Mouse (Mus musculus) liver, embryonic 14.5 days (tissue): ENCODE measurements around the gene Fcmr. TPM values are rescaled to one million over a fixed set of nuclear protein-coding genes. Genes with fewer than 3 reads are reported as not detected.

ENCODE experiments used
- ATAC-seq: fragments of 200-750 bp; cut with Nextera tagmentation; 2 replicates; pipeline ENCODE4 v1.8.0; 2017; ENCODE audit warnings: moderate number of reproducible peaks, mild to moderate bottlenecking, moderate library complexity; ENCODE audit not compliant: insufficient read depth
- DNase-seq, 3 experiments: peaks; one replicate each; pipeline ENCODE4 v3.0.0-alpha.2; 2012 to 2013; ENCODE audit warnings: low read depth in 3 of 3, low spot score in 3 of 3
- H3K27ac ChIP-seq: fragments of 300-500 bp; sonication (generic); 2 replicates; pipeline ENCODE4 v1.5.1; 2014; ENCODE audit warnings: moderate library complexity, mild to moderate bottlenecking, control low read depth, inconsistent platforms
- H3K27me3 ChIP-seq: fragments of 300-500 bp; sonication (generic); 2 replicates; pipeline ENCODE4 v1.6.1; 2014; ENCODE audit warnings: mild to moderate bottlenecking, low read length, moderate library complexity; ENCODE audit not compliant: control insufficient read depth, insufficient read depth
- H3K36me3 ChIP-seq: fragments of 300-500 bp; sonication (generic); replicated peaks from 2 replicates; pipeline ENCODE4 v1.6.1; 2014; ENCODE audit warnings: low read depth; ENCODE audit not compliant: control insufficient read depth, insufficient read depth
- H3K4me1 ChIP-seq, 2 experiments: fragments of 200-500 bp in 1 of 2; fragments of 300-500 bp in 1 of 2; sonication (generic) in 1 of 2; replicated peaks; 2 replicates each; pipeline ENCODE4 v1.6.1; 2012 to 2014; ENCODE audit warnings: antibody characterized with exemption in 1 of 2, inconsistent platforms in 1 of 2, low read length in 1 of 2; ENCODE audit not compliant: control insufficient read depth in 2 of 2, insufficient read depth in 2 of 2
- H3K4me2 ChIP-seq: fragments of 300-500 bp; sonication (generic); 2 replicates; pipeline ENCODE4 v1.6.1; 2014; ENCODE audit warnings: low read depth, mild to moderate bottlenecking, control low read depth, moderate library complexity
- H3K4me3 ChIP-seq, 2 experiments: fragments of 200-500 bp in 1 of 2; fragments of 300-500 bp in 1 of 2; sonication (generic) in 1 of 2; 2 replicates each; pipeline ENCODE4 v1.5.1; 2012 to 2014; ENCODE audit warnings: low read depth in 2 of 2, low read length in 2 of 2, mild to moderate bottlenecking in 2 of 2, control low read depth in 1 of 2, inconsistent platforms in 1 of 2, moderate library complexity in 1 of 2; ENCODE audit not compliant: insufficient read depth in 1 of 2
- H3K9ac ChIP-seq: fragments of 300-500 bp; sonication (generic); replicated peaks from 2 replicates; pipeline ENCODE4 v1.6.1; 2014; ENCODE audit warnings: mild to moderate bottlenecking, control low read depth, moderate library complexity
- H3K9me3 ChIP-seq: fragments of 300-500 bp; sonication (generic); 2 replicates; pipeline ENCODE4 v1.6.1; 2016; ENCODE audit warnings: low read length, mixed read lengths; ENCODE audit not compliant: control insufficient read depth
- CTCF ChIP-seq: IDR thresholded peaks from 2 replicates; pipeline ENCODE4 v1.5.1; 2016; ENCODE audit warnings: antibody characterized with exemption, low read depth, control low read depth
- EP300 ChIP-seq: IDR thresholded peaks from 2 replicates; pipeline ENCODE4 v1.6.1; 2016; ENCODE audit warnings: antibody characterized with exemption, low read depth
- WGBS: fragments of 180-500 bp; shearing (Covaris S2); extraction: QIAGEN DNeasy Blood & Tissue Kit; methylation state at CpG from one replicate; pipeline ENCODE4 v1.1.7; 2014; ENCODE audit not compliant: insufficient replicate concordance; 5-methylcytosine and 5-hydroxymethylcytosine counted together
- polyA plus RNA-seq, 2 experiments: library from polyadenylated mRNA; depleted of rRNA in 1 of 2; stranded (reverse) in 1 of 2; unstranded in 1 of 2; fragments of >200 nt; fragmentation: Nextera tagmentation in 1 of 2; extraction: Ambion mirVana in 1 of 2; gene quantifications; 2 replicates each; pipeline versions ENCODE4 v1.2.1 to v1.2.3; 2012 to 2014

Fcmr gene
- polyA plus RNA-seq, 2 experiments = not detected

GRCm38 (mm10) chr1:130875910-130876309 is 10.4 kb downstream of the Fcmr start:
- Histone ChIP-seq H3K27me3 (peaks cover 11% of the 10 kb centered on the region), H3K4me1 (no peaks in the 10 kb centered on the region), H3K4me3 (no peak overlapping the region), H3K4me2 (no peak overlapping the region), H3K27ac (no peak overlapping the region), H3K9ac (no peak overlapping the region), H3K36me3 (no peaks in the 10 kb centered on the region), H3K9me3 (no peaks in the 10 kb centered on the region)
- DNase-seq (no peak), ATAC-seq (no peak)
- WGBS = 51% methylated on average over 3 of the region's 3 CpGs
- TF ChIP-seq CTCF (no peak), EP300 (no peak)

- 15% methylated on average over 3 of the region's 3 CpGs for WGBS
- peak; percentile 19 to 39 (median 36) for DNase-seq
- ATAC-seq = no peak
Observed at GRCm38 (mm10) chr1:130876931-130877509, 11.6 kb downstream of the Fcmr start.

DNA sequence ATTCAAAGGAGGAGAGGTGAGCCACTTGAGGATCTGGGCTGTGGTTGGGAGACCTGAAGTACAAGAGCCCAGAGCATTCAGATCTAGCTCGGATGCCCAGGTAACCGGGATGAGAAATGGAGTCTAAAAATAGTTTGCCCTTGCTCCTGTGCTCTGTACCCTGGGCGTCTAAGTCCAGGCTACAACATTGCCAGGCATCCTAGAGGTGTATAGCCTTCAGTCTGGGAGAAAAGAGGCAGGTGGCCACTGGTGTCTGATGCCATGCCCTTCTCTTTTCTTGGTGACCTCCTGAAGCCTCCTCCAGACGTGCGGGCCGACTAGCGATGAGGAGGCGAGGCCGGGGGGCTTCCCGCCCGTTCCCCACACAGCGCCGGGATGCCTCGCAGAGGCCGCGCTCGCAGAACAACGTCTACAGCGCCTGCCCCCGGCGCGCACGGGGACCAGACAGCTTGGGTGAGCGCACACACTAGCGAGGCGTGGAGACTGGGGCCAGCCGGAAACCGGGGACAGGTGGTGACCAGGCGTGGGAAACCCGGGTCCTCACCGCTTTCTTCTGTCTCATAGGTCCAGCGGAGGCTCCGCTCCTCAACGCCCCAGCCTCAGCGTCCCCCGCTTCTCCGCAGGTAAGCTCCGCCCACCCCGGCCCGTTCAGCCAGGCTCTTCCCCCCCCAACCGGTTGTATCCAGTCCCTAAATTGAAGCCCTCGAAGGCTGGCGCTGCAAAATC is 12.6 kb downstream of the Fcmr start:
- Histone ChIP-seq H3K9me3 (no peaks in the 10 kb centered on the region), H3K4me1 (no peaks in the 10 kb centered on the region), H3K27me3 (peaks cover 11% of the 10 kb centered on the region), H3K4me2 (peak overlapping the region; percentile 45), H3K9ac (no peak overlapping the region), H3K36me3 (no peaks in the 10 kb centered on the region), H3K4me3 (peak overlapping the region in 1 of 2 experiments; percentile 17; a peak in 1 of 4 replicates), H3K27ac (no peak overlapping the region)
- DNase-seq = no peak
- 3% methylated on average over 43 of the region's 43 CpGs for WGBS
- no peak for ATAC-seq
- no peak for TF ChIP-seq EP300
- TF ChIP-seq CTCF = no peak

More at GRCm38 (mm10) chr1:130876931-130877509, 11.6 kb downstream of the Fcmr start:
- no peak for TF ChIP-seq EP300
- TF ChIP-seq CTCF = peak; percentile 63
- H3K4me3 ChIP-seq = no peak overlapping the region
- no peaks in the 10 kb centered on the region for H3K4me1 ChIP-seq
- H3K36me3 ChIP-seq = no peaks in the 10 kb centered on the region
- H3K27ac ChIP-seq = no peak overlapping the region
- H3K27me3 ChIP-seq = peaks cover 11% of the 10 kb centered on the region
- H3K9ac ChIP-seq = no peak overlapping the region
- no peak overlapping the region for H3K4me2 ChIP-seq
- no peaks in the 10 kb centered on the region for H3K9me3 ChIP-seq

DNA sequence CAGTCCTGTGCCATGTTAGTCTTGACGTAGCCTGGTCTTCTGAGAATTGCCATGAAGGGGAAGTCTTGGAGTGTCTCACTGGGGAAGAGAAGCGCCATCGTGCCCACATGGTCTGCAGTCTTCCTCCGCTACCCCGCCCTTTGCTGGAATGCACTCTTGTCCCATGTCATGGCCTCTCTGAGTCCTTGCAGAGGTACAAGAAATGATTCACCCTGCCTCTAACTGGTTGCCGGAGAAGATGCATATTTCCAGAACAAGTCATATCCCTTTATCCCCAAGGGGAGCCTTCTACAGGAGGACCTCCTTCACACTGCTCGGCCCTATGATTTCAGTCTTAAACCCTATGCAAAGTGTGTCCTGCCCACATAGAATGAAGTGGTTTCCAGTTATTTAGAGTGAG is 14.5 kb downstream of the Fcmr start:
- no peak overlapping the region for H3K27ac ChIP-seq
- no peak overlapping the region for H3K4me3 ChIP-seq
- DNase-seq = no peak
- no peak overlapping the region for H3K4me2 ChIP-seq
- H3K36me3 ChIP-seq = no peaks in the 10 kb centered on the region
- no peaks in the 10 kb centered on the region for H3K9me3 ChIP-seq
- 58% methylated on average over 7 of the region's 7 CpGs for WGBS
- peaks cover 11% of the 10 kb centered on the region for H3K27me3 ChIP-seq
- no peaks in the 10 kb centered on the region for H3K4me1 ChIP-seq
- ATAC-seq = no peak
- H3K9ac ChIP-seq = no peak overlapping the region
- TF ChIP-seq CTCF = no peak
- no peak for TF ChIP-seq EP300

DNA sequence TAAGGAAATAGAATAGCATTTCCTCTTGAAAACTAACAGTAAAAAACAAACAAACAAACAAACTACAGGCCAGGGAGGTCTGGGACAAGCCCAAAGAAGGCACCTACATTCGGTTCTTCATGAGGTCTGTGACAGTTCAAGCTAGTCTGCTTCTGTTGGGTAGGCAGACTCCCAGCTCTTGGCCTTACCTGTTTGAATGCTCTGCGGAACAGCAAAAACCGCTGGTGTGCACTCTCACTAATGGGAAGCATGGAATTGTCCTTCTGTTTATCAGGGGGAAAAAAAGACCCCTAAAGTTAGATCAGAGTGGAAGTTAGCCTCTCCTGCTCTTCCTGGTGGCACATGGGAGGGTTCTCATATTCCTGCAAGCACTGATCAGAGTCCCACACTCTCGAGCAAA is 17.7 kb downstream of the Fcmr start:
- no peak overlapping the region for H3K9ac ChIP-seq
- H3K36me3 ChIP-seq = no peaks in the 10 kb centered on the region
- no peak for DNase-seq
- no peak for ATAC-seq
- H3K4me2 ChIP-seq = no peak overlapping the region
- no peaks in the 10 kb centered on the region for H3K4me1 ChIP-seq
- no peak overlapping the region for H3K27ac ChIP-seq
- peaks cover 3% of the 10 kb centered on the region for H3K27me3 ChIP-seq
- H3K9me3 ChIP-seq = no peaks in the 10 kb centered on the region
- no peak overlapping the region for H3K4me3 ChIP-seq
- TF ChIP-seq EP300 = no peak
- TF ChIP-seq CTCF = no peak
- 60% methylated on average over 4 of the region's 4 CpGs for WGBS
